Mouse (Mus musculus) MEL (cell line): ENCODE data around the gene Tmem92. TPM values are rescaled to one million over a fixed set of nuclear protein-coding genes. Genes with fewer than 3 reads are reported as not detected.
"Not testable (repeated sequence)": the region's sequence is repeated elsewhere in the genome, so short reads cannot be mapped to it uniquely, and the experiment has no call there.

Experiments
- DNase-seq: peaks from one replicate; pipeline ENCODE4 v3.0.0; 2011; ENCODE audit warnings: low read depth, low spot score
- H3K27ac ChIP-seq: 2 replicates; pipeline ENCODE4 v1.5.1; 2012; ENCODE audit warnings: low read depth, mild to moderate bottlenecking, control low read depth, low read length, moderate library complexity; ENCODE audit not compliant: control insufficient read depth
- H3K27me3 ChIP-seq, 2 experiments: fragments of 150-350 bp in 1 of 2; sonication (generic) in 1 of 2; 2 replicates each; pipeline ENCODE4 v1.6.1; 2012; ENCODE audit warnings: low read length in 2 of 2, mild to moderate bottlenecking in 2 of 2, improper control_type of control experiment in 1 of 2, moderate library complexity in 1 of 2; ENCODE audit not compliant: insufficient read depth in 2 of 2, control insufficient read depth in 1 of 2
- H3K36me3 ChIP-seq, 2 experiments: 2 replicates each; pipeline ENCODE4 v1.6.1; 2012 to 2014; ENCODE audit warnings: low read length in 2 of 2, improper control_type of control experiment in 1 of 2, inconsistent platforms in 1 of 2, mild to moderate bottlenecking in 1 of 2; ENCODE audit not compliant: insufficient read depth in 2 of 2, control insufficient read depth in 1 of 2
- H3K4me1 ChIP-seq, 2 experiments: fragments of 150-350 bp in 1 of 2; sonication (generic) in 1 of 2; 2 replicates each; pipeline ENCODE4 v1.6.1; 2012; ENCODE audit warnings: low read length in 2 of 2, improper control_type of control experiment in 1 of 2, mild to moderate bottlenecking in 1 of 2; ENCODE audit not compliant: insufficient read depth in 2 of 2, control insufficient read depth in 1 of 2
- H3K4me3 ChIP-seq, 2 experiments: fragments of 150-350 bp in 1 of 2; sonication (generic) in 1 of 2; 2 replicates each; pipeline ENCODE4 v1.5.1; 2012; ENCODE audit warnings: low read depth in 2 of 2, low read length in 2 of 2, mild to moderate bottlenecking in 2 of 2, moderate library complexity in 2 of 2, control low read depth in 1 of 2, improper control_type of control experiment in 1 of 2; ENCODE audit not compliant: control insufficient read depth in 1 of 2, insufficient read depth in 1 of 2
- H3K79me2 ChIP-seq: 2 replicates; pipeline ENCODE4 v1.6.1; 2012; ENCODE audit warnings: mild to moderate bottlenecking, low read length, moderate library complexity; ENCODE audit not compliant: control insufficient read depth, poor library complexity, insufficient read depth
- H3K9ac ChIP-seq: 2 replicates; pipeline ENCODE4 v1.6.1; 2012; ENCODE audit warnings: low read depth, mild to moderate bottlenecking, control low read depth, low read length, moderate library complexity; ENCODE audit not compliant: control insufficient read depth, poor library complexity, severe bottlenecking
- H3K9me3 ChIP-seq: fragments of 150-350 bp; sonication (generic); replicated peaks from 2 replicates; pipeline ENCODE4 v1.6.1; 2012; ENCODE audit warnings: mild to moderate bottlenecking, low read length, improper control_type of control experiment, moderate library complexity; ENCODE audit not compliant: insufficient read depth
- BHLHE40 ChIP-seq: IDR thresholded peaks from 2 replicates; pipeline ENCODE4 v1.6.1; 2012; ENCODE audit warnings: low read depth, mild to moderate bottlenecking, inconsistent platforms, low read length, improper control_type of control experiment, borderline replicate concordance
- CHD2 ChIP-seq: IDR thresholded peaks from 2 replicates; pipeline ENCODE4 v1.6.1; 2011; ENCODE audit warnings: low read length, improper control_type of control experiment
- CTCF ChIP-seq, 3 experiments: IDR thresholded peaks in 2 of 3; conservative IDR thresholded peaks in 1 of 3; 2 replicates each; pipeline ENCODE4 v1.5.1; 2011 to 2012; ENCODE audit warnings: low read length in 3 of 3, low read depth in 2 of 3, mild to moderate bottlenecking in 2 of 3, improper control_type of control experiment in 1 of 3, inconsistent platforms in 1 of 3, mixed read lengths in 1 of 3, moderate library complexity in 1 of 3; ENCODE audit not compliant: control insufficient read depth in 1 of 3, insufficient read depth in 1 of 3, poor library complexity in 1 of 3, severe bottlenecking in 1 of 3
- ELF1 ChIP-seq: IDR thresholded peaks from 2 replicates; pipeline ENCODE4 v1.6.1; 2014; ENCODE audit warnings: low read depth, mild to moderate bottlenecking, inconsistent platforms, low read length, improper control_type of control experiment, moderate library complexity
- EP300 ChIP-seq, 2 experiments: IDR thresholded peaks; 2 replicates each; pipeline ENCODE4 v1.6.1; 2011; ENCODE audit warnings: improper control_type of control experiment in 2 of 2, low read length in 2 of 2, low read depth in 1 of 2, mild to moderate bottlenecking in 1 of 2
- GATA1 ChIP-seq: IDR thresholded peaks from 2 replicates; pipeline ENCODE4 v1.6.1; 2011; ENCODE audit warnings: low read depth, low read length, improper control_type of control experiment
- MYB ChIP-seq: IDR thresholded peaks from 2 replicates; pipeline ENCODE4 v1.6.1; 2011; ENCODE audit warnings: mild to moderate bottlenecking, low read depth, low read length, improper control_type of control experiment
- RAD21 ChIP-seq: IDR thresholded peaks from 2 replicates; pipeline ENCODE4 v1.6.1; 2011; ENCODE audit warnings: mild to moderate bottlenecking, low read depth, low read length, improper control_type of control experiment
- TBP ChIP-seq: IDR thresholded peaks from 2 replicates; pipeline ENCODE4 v1.8.0; 2011; ENCODE audit warnings: low read depth, low read length, improper control_type of control experiment
- ZKSCAN1 ChIP-seq: IDR thresholded peaks from 2 replicates; pipeline ENCODE4 v1.6.1; 2012; ENCODE audit warnings: low read depth, mild to moderate bottlenecking, inconsistent platforms, low read length, improper control_type of control experiment, moderate library complexity
- ZMIZ1 ChIP-seq: IDR thresholded peaks from 2 replicates; pipeline ENCODE4 v1.6.1; 2012; ENCODE audit warnings: low read depth, mild to moderate bottlenecking, inconsistent platforms, low read length, improper control_type of control experiment, moderate library complexity
- polyA plus RNA-seq, 2 experiments: library from polyadenylated mRNA; stranded (reverse) in 1 of 2; unstranded in 1 of 2; fragments of >175 nt in 1 of 2; fragments of >200 nt in 1 of 2; gene quantifications; 2 replicates each; pipeline versions ENCODE4 v1.2.1 to v1.2.4; 2012; ENCODE audit warnings: low replicate concordance in 2 of 2, low read depth in 1 of 2; ENCODE audit not compliant: insufficient read length in 2 of 2, insufficient read depth in 1 of 2, missing spikeins in 1 of 2
- total RNA-seq: library from RNA; depleted of rRNA; stranded (reverse); fragments of 300-350 nt; gene quantifications from 2 replicates; pipeline ENCODE4 v1.2.3, GENCODE M21; 2012

The Tmem92 gene
- total and polyA plus RNA-seq, 3 experiments = not detected

DNA sequence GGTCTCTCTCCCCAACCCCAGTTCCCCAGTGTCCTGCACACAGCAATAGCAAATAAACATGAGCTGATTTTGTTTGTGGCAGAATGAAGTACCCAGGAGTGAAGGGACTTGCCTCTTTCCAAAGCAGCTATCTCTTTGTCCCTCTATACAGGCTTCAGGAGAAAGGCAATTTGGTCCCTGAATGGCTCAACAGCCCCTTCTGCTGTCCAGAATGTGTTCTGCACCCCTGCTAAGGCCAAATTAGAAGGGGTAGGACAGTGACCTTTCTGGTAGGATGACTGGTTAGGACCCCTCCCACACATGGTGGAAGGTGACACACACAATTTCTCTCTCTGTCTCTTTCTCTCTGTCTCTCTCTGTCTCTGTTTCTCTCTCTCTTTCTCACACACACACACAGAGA is 36.9 kb upstream of the Tmem92 start:
- H3K9ac ChIP-seq, H3K27me3 ChIP-seq, H3K36me3 ChIP-seq, H3K9me3 ChIP-seq, H3K4me1 ChIP-seq, H3K79me2 ChIP-seq, H3K4me3 ChIP-seq, H3K27ac ChIP-seq: not testable (repeated sequence)
- DNase-seq = peak; percentile 12
- TF ChIP-seq RAD21 (peak; percentile 6), CTCF (IDR thresholded peaks at IDR 0.05 in 2 of 3, conservative IDR thresholded peaks at IDR 0.05 in 1 of 3; ENCODE audit: control insufficient read depth in 1 of 3, insufficient read depth in 1 of 3, low read depth in 2 of 3, low read length in 3 of 3, poor library complexity in 1 of 3, severe bottlenecking in 1 of 3) (peak in 2 of 3 experiments; percentile 13 to 25; a peak in 3 of 6 replicates)

GRCm38 (mm10) chr11:94818946-94819345 is 36.4 kb upstream of the Tmem92 start:
- not testable (repeated sequence) for H3K36me3 ChIP-seq, H3K79me2 ChIP-seq, H3K4me1 ChIP-seq, H3K27me3 ChIP-seq, H3K4me3 ChIP-seq, H3K27ac ChIP-seq, H3K9me3 ChIP-seq, H3K9ac ChIP-seq
- TF ChIP-seq CTCF (IDR thresholded peaks at IDR 0.05 in 2 of 3, conservative IDR thresholded peaks at IDR 0.05 in 1 of 3; ENCODE audit: control insufficient read depth in 1 of 3, insufficient read depth in 1 of 3, low read depth in 2 of 3, low read length in 3 of 3, poor library complexity in 1 of 3, severe bottlenecking in 1 of 3) = peak in 2 of 3 experiments; percentile 21 to 32; a peak in 4 of 6 replicates
- DNase-seq = peak; percentile 32

GRCm38 (mm10) chr11:94811537-94811936 is 29.0 kb upstream of the Tmem92 start:
- H3K9me3 ChIP-seq, H3K4me3 ChIP-seq, H3K79me2 ChIP-seq, H3K36me3 ChIP-seq, H3K27me3 ChIP-seq, H3K4me1 ChIP-seq, H3K9ac ChIP-seq, H3K27ac ChIP-seq, DNase-seq: not testable (repeated sequence)

DNA sequence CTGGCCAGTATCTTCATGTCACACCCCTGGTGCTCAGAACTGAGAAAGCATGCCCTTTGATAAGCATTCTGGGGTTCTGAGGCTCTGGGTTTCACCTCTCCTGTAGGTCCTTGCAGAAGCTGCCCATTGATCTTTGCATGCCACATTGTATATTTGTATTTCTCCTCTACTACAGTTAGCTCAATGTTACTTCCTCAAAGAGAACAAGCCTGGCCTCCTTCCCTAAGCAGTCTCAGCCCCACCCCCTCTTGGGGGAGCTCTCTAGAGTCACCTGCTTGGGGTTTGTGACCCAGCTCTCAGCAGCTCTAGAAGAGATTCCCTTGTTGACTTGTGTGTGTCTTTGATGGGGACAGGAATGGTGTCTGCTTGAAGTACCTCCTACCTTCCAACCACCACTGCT is 9.2 kb upstream of the Tmem92 start:
- peak; percentile 30 for DNase-seq
- H3K4me3 ChIP-seq = no peak overlapping the region
- H3K9ac ChIP-seq = no peak overlapping the region
- no peak for TF ChIP-seq TBP
- TF ChIP-seq ELF1 = no peak
- TF ChIP-seq ZMIZ1 = no peak
- TF ChIP-seq EP300 (IDR thresholded peaks at IDR 0.05; ENCODE audit: low read depth in 1 of 2, low read length in 2 of 2) = no peak
- TF ChIP-seq GATA1 = no peak
- TF ChIP-seq ZKSCAN1 = no peak
- no peak for TF ChIP-seq MYB
- TF ChIP-seq RAD21 = no peak
- no peak for TF ChIP-seq BHLHE40
- no peak for TF ChIP-seq CHD2
- H3K27me3 ChIP-seq = peaks cover 9 to 14% of the 10 kb centered on the region in 2 experiments
- H3K4me1 ChIP-seq = no peaks in the 10 kb centered on the region
- no peak overlapping the region for H3K27ac ChIP-seq
- H3K9me3 ChIP-seq = no peaks in the 10 kb centered on the region
- H3K79me2 ChIP-seq = no peaks in the 10 kb centered on the region
- H3K36me3 ChIP-seq = no peaks in the 10 kb centered on the region
